Mouse (Mus musculus): ENCODE data around the gene Naa25.

Naa25 gene

GRCm38 (mm10) chr5:121392667-121393380 is 4.9 kb upstream of the Naa25 start:
- in situ Hi-C loops (cut with MboI, MseI) = no loop called here

GRCm38 (mm10) chr5:121393402-121393801 is 4.3 kb upstream of the Naa25 start:
- in situ Hi-C loops (cut with MboI, MseI) = no loop called here

- in situ Hi-C loops (cut with MboI, MseI) = no loop called here
Measured at GRCm38 (mm10) chr5:121395621-121396020, 2.1 kb upstream of the Naa25 start.

GRCm38 (mm10) chr5:121398146-121398964 is 619 bp downstream of the Naa25 start:
- in situ Hi-C loops (cut with MboI, MseI) = no loop called here

DNA sequence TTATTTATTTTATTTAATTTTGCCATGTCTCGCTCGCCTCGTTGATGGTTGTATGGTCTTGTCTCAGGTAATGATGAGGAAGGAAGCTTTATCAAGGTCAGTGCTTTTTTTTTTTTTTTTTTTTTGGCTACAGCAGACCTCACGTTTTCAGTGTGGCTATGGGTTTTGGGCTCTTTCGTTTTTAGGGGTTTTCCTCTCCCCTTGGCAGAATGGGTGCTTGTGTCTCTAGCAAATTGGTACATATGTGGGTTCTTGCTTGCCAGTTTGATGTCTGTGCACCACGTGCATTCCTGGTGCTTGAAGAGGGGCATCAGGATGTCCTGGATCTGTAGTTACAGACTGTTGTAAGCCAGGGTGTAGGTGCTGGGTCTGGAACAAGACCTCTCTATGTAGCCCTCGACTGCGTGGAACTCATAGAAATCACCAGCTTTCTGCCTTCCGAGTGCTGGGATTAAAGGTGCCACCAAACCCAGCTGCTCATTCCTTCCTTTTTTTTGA is 1.3 kb downstream of the Naa25 start:
- in situ Hi-C loops (cut with MboI, MseI) = no loop called here

DNA sequence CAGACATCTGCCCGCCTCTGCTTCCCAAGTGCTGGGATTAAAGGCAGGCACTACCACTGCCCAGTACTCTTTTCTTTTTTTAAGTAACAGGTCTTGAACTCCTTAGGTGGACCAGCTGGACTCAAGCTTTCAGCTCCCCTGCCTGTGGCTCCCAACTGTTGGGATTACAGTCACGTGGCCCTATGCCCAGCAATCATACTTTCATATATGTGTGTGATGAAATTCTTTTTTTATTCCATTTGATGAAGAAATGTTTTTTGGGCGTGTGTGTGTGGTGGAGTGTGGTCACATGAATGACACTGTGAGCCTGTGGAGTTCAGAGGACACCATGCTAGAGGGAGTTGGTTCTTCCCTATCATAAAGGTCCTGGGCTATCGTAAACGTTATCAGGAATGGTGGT is 1.8 kb downstream of the Naa25 start:
- in situ Hi-C loops (cut with MboI, MseI) = no loop called here

- in situ Hi-C loops (cut with MboI, MseI) = no loop called here
Measured at GRCm38 (mm10) chr5:121400064-121400463, 2.3 kb downstream of the Naa25 start.

DNA sequence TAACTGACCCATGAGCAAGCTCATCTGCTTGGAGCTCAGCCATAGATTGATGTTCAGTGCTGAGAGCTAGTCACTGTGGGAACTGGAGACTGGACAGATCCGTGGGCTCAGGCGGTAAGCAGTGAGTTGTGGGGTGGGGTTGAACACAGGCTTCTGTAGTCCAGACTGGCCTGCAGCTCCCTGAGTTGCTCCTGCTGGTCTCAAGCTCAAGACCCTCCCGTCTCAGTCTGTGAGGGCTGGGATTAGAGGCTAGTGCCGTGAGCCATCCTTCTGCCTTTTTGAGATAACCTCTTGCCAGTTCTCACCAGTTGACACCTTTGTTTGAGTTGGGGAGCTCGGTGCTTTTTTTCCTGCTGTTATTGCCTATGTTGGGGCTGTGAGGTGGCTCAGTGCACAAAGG is 3.1 kb downstream of the Naa25 start:
- in situ Hi-C loops (cut with MboI, MseI) = no loop called here

GRCm38 (mm10) chr5:121407856-121408255 is 10.1 kb downstream of the Naa25 start:
- in situ Hi-C loops (cut with MboI, MseI) = no loop called here

- in situ Hi-C loops (cut with MboI, MseI) = no loop called here
Measured at GRCm38 (mm10) chr5:121410975-121411374, 13.2 kb downstream of the Naa25 start.

DNA sequence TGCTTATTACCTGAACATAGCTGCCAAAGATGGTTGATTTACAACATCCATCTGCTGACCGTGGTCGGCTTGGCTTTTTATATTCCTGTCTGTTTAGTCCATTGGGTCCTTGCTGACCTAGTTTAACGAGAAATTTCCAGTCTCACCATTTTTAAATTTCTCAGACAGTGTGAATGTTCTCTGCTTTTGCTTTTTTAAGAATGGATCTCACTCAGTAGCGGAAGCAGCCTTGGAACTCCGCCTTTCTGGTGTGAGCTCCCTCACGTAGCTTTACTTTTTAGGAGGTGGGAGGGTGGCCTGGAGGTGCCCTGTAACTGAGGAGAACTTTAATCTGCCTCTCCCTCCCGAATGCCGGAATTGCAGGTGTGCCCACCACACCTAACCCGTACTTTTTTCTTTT is 23.0 kb downstream of the Naa25 start:
- in situ Hi-C loops (cut with MboI, MseI) = loop anchor here (10.0 kb wide), 1 partner anchor 1064 kb away; no protein-coding TSS in a partner anchor

DNA sequence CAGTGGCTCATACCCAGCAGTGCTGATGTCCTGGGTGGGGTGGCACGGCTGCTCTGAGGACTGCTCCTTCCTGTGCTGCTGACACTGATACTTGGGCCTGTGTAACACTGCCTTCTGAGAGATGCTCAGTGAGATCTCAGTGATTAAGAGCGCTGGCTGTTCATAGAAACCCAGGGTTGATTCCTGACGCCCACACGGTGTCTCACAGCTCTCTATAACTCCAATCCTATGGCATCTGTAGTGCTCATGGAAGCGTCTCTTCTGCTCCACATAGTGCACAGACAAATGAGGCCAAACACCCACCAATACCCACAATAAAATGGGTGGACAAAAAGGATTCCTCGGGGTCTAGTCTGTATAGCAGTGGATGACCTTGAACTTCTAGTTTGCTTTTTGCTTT is 25.1 kb downstream of the Naa25 start:
- in situ Hi-C loops (cut with MboI, MseI) = loop anchor here (10.0 kb wide), 1 partner anchor 1062 kb away; no protein-coding TSS in a partner anchor

- in situ Hi-C loops (cut with MboI, MseI) = loop anchor here (10.0 kb wide), 1 partner anchor 1062 kb away; no protein-coding TSS in a partner anchor
Measured at GRCm38 (mm10) chr5:121423297-121423696, 25.6 kb downstream of the Naa25 start.

DNA sequence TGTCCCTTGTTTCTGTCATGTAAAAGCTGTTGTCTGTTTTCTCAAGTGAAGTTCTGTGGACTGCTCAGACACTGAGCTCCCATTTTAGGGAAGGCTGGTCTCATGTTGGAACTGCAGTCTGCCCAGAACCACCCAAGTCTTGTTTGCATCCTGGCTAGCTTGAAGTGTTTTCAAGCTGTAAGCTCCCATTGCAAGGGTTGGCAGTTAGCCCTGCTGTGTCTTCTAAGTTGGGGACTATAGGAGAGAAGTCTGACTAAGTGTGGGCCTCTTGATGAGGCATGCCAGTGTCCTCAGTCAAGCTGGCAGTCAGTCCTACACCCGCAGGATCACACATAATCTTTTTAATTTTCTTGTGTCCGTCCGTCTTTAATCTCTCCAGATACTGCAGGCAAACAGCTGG is 31.2 kb downstream of the Naa25 start:
- in situ Hi-C loops (cut with MboI, MseI) = loop anchor here (10.0 kb wide), 1 partner anchor 1056 kb away; no protein-coding TSS in a partner anchor

GRCm38 (mm10) chr5:121438131-121438530 is 40.4 kb downstream of the Naa25 start:
- in situ Hi-C loops (cut with MboI, MseI) = loop anchor here (10.0 kb wide), 1 partner anchor 1027 kb away; no protein-coding TSS in a partner anchor

DNA sequence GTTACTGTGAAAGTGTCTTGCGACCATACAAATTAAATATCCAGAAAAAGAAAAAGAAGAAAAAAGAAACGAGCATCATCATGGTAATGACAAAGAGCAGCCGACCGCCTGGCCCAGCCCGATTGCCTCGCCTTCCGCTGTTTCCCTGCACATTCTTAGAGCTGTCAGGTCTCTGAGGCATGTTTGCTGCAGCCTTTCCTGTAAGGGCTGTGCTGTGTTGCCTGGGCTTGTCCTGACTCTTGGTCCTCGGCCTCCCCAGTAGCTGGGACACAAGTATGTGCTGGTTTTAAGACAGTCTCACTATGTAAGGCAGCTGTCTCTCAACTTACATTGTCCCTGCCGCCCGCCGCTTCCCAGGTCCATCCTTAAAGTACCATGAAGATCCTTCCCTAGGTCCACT is 41.0 kb downstream of the Naa25 start:
- in situ Hi-C loops (cut with MboI, MseI) = loop anchor here (10.0 kb wide), 1 partner anchor 1026 kb away; no protein-coding TSS in a partner anchor

DNA sequence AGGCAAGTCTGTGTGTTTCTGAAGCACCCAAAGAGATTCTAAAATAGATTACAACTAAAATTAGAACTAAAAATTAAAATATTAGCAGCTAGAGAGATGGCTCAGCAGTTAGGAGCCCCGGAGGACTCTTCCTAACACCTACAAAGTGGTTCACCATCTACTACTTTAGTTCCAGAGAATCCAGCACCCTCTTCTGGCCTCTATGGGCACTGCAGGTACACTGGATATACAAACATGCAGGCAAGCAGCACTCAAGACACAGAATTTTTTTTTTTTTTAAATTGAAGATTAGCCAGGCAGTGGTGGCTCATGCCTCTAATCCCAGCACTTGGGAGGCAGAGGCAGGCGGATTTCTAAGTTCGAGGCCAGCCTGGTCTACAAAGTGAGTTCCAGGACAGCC is 45.8 kb downstream of the Naa25 start:
- in situ Hi-C loops (cut with MboI, MseI) = loop anchor here (5.0 to 10.0 kb wide), 2 partner anchors 34 to 1701 kb away; partner anchors contain the start of gene Setd1b

DNA sequence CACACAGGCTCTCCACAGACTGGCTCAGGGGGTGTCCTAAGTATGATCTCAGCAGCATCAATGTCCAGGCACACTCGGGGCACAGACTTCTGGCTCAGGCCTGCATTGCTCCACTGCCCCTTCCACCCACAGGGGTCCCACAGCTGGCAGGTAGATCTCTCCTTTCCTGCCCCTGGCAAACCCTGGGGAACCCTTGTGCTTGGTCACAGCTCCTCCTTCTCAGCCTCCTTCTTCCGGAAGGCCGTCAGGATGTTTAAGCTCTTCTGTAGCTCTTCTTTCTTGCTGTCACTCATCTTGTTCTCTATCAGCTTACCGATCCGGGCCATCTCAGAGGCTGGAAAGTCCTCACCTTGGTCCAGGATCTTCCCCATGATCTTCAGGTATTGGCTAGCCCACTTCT is 47.1 kb downstream of the Naa25 start:
- in situ Hi-C loops (cut with MboI, MseI) = loop anchor here (5.0 to 10.0 kb wide), 2 partner anchors 32 to 1700 kb away; partner anchors contain the start of gene Setd1b

DNA sequence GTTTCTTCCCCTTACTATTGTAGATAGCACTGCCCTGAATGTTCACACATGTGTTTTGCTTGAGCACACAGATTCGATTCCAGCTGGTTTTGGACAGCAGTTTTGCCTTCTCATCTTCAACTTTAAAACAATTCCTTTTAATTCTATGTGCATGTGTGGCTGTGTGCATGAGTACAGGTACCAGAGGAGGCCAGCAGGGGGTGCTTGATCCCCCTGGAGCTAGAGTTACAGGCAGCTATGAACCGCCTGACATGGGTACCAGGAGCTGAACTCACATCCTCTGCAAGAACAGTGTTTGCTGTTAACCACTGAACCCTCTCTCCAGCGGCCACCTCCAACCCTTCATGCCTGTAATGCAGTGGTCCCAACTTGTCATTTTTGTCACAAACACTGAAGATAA is 50.7 kb downstream of the Naa25 start:
- in situ Hi-C loops (cut with MboI, MseI) = loop anchor here (10.0 kb wide), 1 partner anchor 1696 kb away; the partner anchor contains the start of gene Setd1b

DNA sequence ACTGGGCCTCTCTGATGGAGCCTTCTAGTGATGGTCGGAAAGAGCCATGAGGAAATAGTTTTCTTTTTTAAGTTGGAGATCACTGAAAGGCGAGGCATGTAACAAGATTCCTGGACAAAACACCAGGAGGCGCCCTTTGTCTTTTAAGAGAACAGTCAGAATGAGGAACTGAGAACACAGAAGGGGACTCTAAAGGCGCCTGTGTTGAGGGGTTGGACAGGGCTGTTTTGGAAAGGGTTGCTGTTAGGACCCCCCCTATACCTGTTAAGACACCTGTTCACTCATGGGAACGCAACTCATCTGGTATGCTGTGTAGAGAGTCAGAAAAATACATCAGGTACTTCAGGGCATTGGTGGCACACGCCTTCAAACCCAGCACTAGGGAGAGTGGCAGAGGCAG is 52.2 kb downstream of the Naa25 start:
- in situ Hi-C loops (cut with MboI, MseI) = loop anchor here (10.0 kb wide), 1 partner anchor 1695 kb away; the partner anchor contains the start of gene Setd1b

- in situ Hi-C loops (cut with MboI, MseI) = no loop called here
Measured at GRCm38 (mm10) chr5:121450476-121450875, 52.7 kb downstream of the Naa25 start.

GRCm38 (mm10) chr5:121451203-121451602 is 53.5 kb downstream of the Naa25 start:
- in situ Hi-C loops (cut with MboI, MseI) = no loop called here
